Mouse (Mus musculus) neural tube, embryonic 11.5 days (tissue): ENCODE results near the gene Efna2. TPM values are rescaled to one million over a fixed set of nuclear protein-coding genes. Genes with fewer than 3 reads are reported as not detected.

Experiments
- ATAC-seq: fragments of 200-750 bp; cut with Nextera tagmentation; 2 replicates; pipeline ENCODE4 v1.8.0; 2017; ENCODE audit warnings: moderate number of reproducible peaks, mild to moderate bottlenecking, moderate TSS enrichment, moderate library complexity; ENCODE audit not compliant: insufficient read depth, low FRiP score, low TSS enrichment
- DNase-seq: peaks from one replicate; pipeline ENCODE4 v3.0.0-alpha.2; 2015; ENCODE audit warnings: low spot score
- H3K27ac ChIP-seq: fragments of 300-500 bp; sonication (generic); 2 replicates; pipeline ENCODE4 v1.5.1; 2014; ENCODE audit warnings: low read depth, mild to moderate bottlenecking, low read length
- H3K27me3 ChIP-seq: fragments of 300-500 bp; sonication (generic); 2 replicates; pipeline ENCODE4 v1.6.1; 2014; ENCODE audit warnings: mild to moderate bottlenecking, low read length, mixed read lengths; ENCODE audit not compliant: control insufficient read depth, insufficient read depth
- H3K36me3 ChIP-seq: fragments of 300-500 bp; sonication (generic); 2 replicates; pipeline ENCODE4 v1.6.1; 2014; ENCODE audit warnings: mild to moderate bottlenecking, low read length, moderate library complexity, mixed read lengths; ENCODE audit not compliant: control insufficient read depth, insufficient read depth
- H3K4me1 ChIP-seq: fragments of 300-500 bp; sonication (generic); 2 replicates; pipeline ENCODE4 v1.6.1; 2014; ENCODE audit warnings: low read length, mixed read lengths; ENCODE audit not compliant: control insufficient read depth, insufficient read depth
- H3K4me2 ChIP-seq: fragments of 300-500 bp; sonication (generic); 2 replicates; pipeline ENCODE4 v1.6.1; 2014; ENCODE audit warnings: low read depth, mild to moderate bottlenecking, moderate library complexity
- H3K4me3 ChIP-seq: fragments of 300-500 bp; sonication (generic); 2 replicates; pipeline ENCODE4 v1.5.1; 2014; ENCODE audit warnings: low read depth, low read length
- H3K9ac ChIP-seq: fragments of 300-500 bp; sonication (generic); 2 replicates; pipeline ENCODE4 v1.6.1; 2014; ENCODE audit warnings: mild to moderate bottlenecking, low read length
- H3K9me3 ChIP-seq: fragments of 300-500 bp; sonication (generic); 2 replicates; pipeline ENCODE4 v1.6.1; 2016; ENCODE audit warnings: low read length; ENCODE audit not compliant: control insufficient read depth
- WGBS: fragments of 180-500 bp; shearing (Covaris S2); extraction: QIAGEN DNeasy Blood & Tissue Kit; methylation state at CpG from one replicate; pipeline ENCODE4 v1.1.7; 2014; 5-methylcytosine and 5-hydroxymethylcytosine counted together
- polyA plus RNA-seq: library from polyadenylated mRNA; unstranded; fragments of >200 nt; fragmentation: Nextera tagmentation; extraction: Ambion mirVana; gene quantifications from 2 replicates; pipeline ENCODE4 v1.2.1, GENCODE M21; 2014

The Efna2 gene
- polyA plus RNA-seq, 1 experiment from 2014 or later = 36.2 TPM

DNA sequence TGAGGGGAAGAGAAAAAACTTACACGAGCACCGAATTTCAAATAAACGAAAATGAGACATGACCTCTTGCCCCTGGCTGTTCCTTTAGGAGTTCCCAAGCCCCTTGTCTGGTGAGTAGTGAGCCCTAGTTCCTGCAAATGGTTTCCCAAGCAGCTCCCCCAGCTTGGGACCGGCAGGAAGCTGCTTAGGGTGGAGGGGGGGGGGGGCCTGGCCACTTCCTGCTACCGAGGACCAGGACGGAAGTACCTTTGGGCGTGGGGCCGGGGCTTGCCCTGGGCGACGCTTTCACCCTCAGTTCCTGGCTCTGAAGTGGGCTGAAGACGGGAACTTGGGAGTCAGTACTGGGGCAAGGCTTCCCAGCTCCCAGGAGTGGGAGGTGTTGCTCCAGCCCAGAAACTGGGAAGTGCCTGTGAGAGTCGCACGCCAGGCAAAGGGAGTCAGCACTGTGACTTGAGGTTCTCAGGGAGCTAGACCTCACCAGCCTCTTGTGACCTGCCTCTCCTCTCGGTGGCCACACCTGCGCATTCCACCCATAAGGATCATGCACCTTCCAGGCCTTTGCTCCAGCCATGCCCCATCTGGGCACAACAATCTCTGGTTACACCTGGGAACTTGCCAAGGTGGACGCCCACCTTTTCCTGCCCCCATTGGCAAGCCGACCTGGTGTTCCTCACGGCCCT lies 20.8 kb upstream of the Efna2 start:
- H3K4me1 ChIP-seq = peaks cover 55% of the 10 kb centered on the region
- no peaks in the 10 kb centered on the region for H3K9me3 ChIP-seq
- peaks cover 40% of the 10 kb centered on the region for H3K36me3 ChIP-seq
- H3K27ac ChIP-seq = peak overlapping the region; percentile 87
- H3K4me2 ChIP-seq = peak overlapping the region; percentile 59
- DNase-seq (peak; percentile 64), ATAC-seq (no peak)
- no peak overlapping the region for H3K9ac ChIP-seq
- 17% methylated on average over 18 of the region's 18 CpGs for WGBS
- H3K27me3 ChIP-seq = no peaks in the 10 kb centered on the region
- peak overlapping the region; percentile 12 for H3K4me3 ChIP-seq

DNA sequence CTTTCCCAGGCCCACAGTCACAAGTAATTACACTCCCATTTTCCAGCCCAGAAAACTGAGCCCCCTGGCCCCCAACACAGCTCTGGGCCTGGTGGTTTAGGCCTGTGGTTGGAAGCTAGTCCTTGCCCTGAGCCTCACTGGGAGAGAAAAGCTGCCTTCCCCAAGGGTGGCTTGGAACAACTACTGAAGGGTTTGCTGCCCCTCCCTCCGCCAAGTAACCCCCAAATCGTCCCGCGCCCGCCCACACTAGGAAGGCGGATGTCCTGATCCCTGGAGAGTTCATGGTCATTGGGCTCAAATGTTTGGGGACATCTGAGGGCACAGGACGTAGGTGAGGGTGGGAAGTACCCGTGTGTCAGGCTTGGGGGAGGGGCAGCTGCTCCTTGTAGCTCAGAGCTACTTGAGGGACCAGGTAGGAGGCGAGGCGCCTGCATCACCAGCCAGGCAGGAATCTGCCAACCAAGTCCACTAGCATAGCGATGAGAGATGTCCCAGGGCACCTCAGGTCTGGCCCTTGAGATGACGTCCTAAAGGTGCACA lies 20.2 kb upstream of the Efna2 start:
- H3K4me3 ChIP-seq = peak overlapping the region; percentile 33
- H3K4me2 ChIP-seq = peak overlapping the region; percentile 59
- DNase-seq = no peak
- no peaks in the 10 kb centered on the region for H3K9me3 ChIP-seq
- no peaks in the 10 kb centered on the region for H3K27me3 ChIP-seq
- H3K36me3 ChIP-seq = peaks cover 33% of the 10 kb centered on the region
- peak overlapping the region; percentile 87 for H3K27ac ChIP-seq
- 6% methylated on average over 12 of the region's 12 CpGs for WGBS
- H3K9ac ChIP-seq = peak overlapping the region; percentile 44
- peaks cover 50% of the 10 kb centered on the region for H3K4me1 ChIP-seq
- peak; percentile 1 for ATAC-seq

DNA sequence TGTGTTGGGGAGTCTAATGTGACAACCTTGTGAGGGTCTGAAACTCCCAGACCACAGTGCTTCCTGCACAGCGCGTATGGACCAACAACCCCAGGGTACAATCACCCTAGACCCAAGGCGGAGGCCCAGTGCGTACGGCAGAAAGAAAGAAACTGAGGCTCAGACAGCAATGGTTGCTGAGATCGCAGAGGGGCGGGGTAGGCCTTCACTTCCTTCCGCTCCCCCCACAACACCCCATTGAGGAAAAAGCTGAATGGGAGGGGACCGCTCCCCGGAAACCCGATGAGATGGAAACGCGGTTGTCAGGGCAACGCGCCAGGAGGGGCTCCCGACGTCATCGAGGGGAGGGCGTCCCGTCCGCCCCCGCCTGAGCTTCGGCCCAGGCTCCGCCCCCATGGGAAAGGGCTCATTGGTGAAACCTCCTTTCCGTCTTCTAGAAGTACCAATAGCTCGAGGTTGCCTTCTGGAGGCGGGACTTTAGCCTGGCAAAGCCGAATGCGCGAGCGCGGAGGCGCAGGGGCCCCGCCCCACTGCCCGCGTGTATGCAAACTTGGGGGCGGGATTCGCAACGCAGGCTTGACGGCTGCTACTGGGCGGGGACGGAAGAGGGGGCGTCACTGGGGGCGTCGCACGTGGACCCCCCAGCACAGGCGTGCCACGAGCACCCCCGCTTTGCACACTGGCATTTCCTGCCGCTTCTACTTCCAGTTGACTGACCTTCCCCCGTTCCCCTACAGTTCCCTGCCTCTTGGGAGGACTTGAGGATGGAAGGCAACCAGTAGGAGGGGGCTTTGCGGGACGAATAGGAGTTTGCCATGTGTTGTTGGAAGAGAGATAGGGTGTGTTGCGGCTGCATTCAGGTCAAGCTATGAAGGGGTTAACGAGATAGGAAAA lies 19.5 kb upstream of the Efna2 start:
- H3K4me3 ChIP-seq = peak overlapping the region; percentile 33
- peak overlapping the region; percentile 59 for H3K4me2 ChIP-seq
- H3K9ac ChIP-seq = peak overlapping the region; percentile 44
- H3K27ac ChIP-seq = peak overlapping the region; percentile 87
- DNase-seq (peak; percentile 96), ATAC-seq (peak; percentile 70)
- WGBS = under 1% methylated on average over 54 of the region's 55 CpGs
- peaks cover 52% of the 10 kb centered on the region for H3K4me1 ChIP-seq
- H3K27me3 ChIP-seq = no peaks in the 10 kb centered on the region
- peaks cover 26% of the 10 kb centered on the region for H3K36me3 ChIP-seq
- H3K9me3 ChIP-seq = no peaks in the 10 kb centered on the region

DNA sequence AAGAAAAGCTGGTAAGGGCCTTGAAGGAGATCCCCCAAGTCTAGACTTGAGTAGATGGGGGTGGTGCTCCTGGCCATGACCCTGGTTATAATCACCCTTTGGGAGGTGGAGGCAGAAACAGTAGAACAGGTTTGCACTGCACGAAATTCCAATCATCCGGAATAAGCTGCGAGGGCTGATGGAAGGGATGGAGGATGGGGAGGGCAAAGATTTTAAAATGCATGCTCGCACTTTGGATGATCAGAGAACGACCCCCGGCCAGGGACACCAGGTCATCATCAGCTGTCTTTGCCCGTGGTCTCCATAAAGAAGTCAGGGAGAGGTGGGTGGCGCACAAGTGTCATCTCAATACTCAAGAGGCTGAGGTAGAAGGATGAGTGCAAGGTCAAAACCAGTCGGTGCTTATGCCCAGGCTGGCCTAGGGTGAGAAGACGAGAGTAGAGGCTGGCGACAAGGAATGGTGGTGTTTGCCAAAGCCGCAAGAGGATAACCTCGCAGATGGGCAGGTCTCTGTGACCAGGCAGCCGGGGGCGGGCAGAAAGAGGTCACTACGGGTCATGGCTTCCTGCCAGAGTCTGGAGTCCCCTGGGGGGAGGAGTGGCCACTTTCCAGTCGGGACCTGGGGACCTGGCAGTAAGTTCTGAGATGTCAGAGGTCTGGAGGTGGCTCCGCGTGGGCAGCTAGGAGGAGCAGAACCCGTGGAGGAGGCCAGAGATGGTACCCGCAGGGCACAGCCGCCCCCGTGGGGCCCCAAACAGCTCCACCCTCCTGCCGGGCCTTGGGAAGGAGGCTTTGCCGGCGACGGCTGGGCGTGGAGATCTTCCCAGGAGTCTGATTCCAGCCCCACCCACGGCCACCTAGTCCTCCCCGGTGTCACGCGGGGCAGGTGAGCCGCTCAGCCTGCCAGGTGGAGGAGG lies 18.6 kb upstream of the Efna2 start:
- DNase-seq (peak; percentile 58), ATAC-seq (no peak)
- Histone ChIP-seq H3K4me2 (peak overlapping the region; percentile 48), H3K9ac (peak overlapping the region; percentile 44), H3K4me1 (peaks cover 53% of the 10 kb centered on the region), H3K36me3 (peaks cover 18% of the 10 kb centered on the region), H3K27me3 (no peaks in the 10 kb centered on the region), H3K9me3 (no peaks in the 10 kb centered on the region), H3K27ac (peak overlapping the region; percentile 85), H3K4me3 (peak overlapping the region; percentile 33)
- WGBS = 1% methylated on average over 33 of the region's 33 CpGs

DNA sequence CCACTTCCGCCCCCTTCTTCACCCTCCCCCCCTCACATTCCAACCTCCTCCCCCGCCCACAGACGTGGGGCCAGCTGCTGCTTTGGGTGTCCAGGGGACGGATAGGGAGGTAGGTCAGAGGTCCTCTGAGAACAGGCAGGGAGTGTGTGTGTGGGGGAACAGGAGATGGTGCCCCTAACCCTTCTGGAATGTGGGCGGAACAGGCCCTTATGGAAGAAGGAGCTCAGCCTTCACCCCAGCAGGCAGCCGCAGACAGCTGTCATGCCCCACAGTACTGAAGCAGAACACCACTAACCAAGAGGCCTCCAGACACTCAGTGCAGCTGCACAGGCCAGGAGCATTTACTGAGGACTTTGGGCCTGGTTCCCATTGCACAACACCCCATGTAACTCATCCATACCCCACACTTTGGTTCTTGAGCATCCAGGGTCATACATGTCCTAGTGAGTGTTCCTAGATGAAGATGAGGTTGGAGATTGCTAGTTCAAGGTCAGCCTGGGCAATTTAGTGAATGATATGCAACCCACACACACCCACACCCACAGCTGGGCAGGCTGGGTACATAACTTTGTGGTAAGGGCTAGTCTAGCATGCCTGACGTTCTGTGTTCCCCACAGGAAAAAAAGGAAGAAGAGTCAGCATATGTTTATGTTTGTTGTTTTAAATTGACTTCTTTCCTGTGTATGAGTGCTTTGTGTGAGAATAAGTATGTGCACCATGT lies 17.6 kb upstream of the Efna2 start:
- H3K9ac ChIP-seq = no peak overlapping the region

DNA sequence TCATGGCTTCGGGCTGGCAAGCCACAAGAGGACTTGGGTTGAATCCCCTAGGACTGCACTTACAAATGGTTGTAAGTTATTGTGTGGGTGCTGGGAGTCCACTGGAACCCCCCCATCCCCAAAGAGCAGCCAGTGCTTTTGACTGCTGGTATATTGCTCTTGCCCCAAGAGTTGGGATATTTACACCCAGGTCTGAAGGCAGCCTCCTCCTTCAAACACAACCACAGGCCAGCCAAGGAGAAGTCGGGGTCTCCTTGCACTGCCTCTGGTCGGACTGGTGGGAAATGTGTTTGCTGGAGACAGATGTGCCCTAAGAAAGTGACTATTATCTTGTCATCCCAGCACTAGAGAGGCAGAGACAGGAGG lies 17.1 kb upstream of the Efna2 start:
- Histone ChIP-seq H3K4me2 (no peak overlapping the region), H3K9ac (no peak overlapping the region), H3K27me3 (no peaks in the 10 kb centered on the region), H3K4me1 (peaks cover 56% of the 10 kb centered on the region), H3K36me3 (peaks cover 3% of the 10 kb centered on the region), H3K27ac (peak overlapping the region; percentile 85), H3K4me3 (no peak overlapping the region), H3K9me3 (no peaks in the 10 kb centered on the region)
- DNase-seq (no peak), ATAC-seq (no peak)
- WGBS = 84% methylated on average over 3 of the region's 3 CpGs

More for the DNA sequence above, 17.6 kb upstream of the Efna2 start:
- H3K36me3 ChIP-seq = peaks cover 8% of the 10 kb centered on the region
- H3K27ac ChIP-seq = peak overlapping the region; percentile 85
- DNase-seq = peak; percentile 60
- no peak for ATAC-seq
- H3K4me2 ChIP-seq = peak overlapping the region; percentile 48
- H3K4me1 ChIP-seq = peaks cover 55% of the 10 kb centered on the region
- H3K4me3 ChIP-seq = peak overlapping the region; percentile 26
- WGBS = 9% methylated on average over 6 of the region's 7 CpGs
- no peaks in the 10 kb centered on the region for H3K9me3 ChIP-seq
- no peaks in the 10 kb centered on the region for H3K27me3 ChIP-seq

DNA sequence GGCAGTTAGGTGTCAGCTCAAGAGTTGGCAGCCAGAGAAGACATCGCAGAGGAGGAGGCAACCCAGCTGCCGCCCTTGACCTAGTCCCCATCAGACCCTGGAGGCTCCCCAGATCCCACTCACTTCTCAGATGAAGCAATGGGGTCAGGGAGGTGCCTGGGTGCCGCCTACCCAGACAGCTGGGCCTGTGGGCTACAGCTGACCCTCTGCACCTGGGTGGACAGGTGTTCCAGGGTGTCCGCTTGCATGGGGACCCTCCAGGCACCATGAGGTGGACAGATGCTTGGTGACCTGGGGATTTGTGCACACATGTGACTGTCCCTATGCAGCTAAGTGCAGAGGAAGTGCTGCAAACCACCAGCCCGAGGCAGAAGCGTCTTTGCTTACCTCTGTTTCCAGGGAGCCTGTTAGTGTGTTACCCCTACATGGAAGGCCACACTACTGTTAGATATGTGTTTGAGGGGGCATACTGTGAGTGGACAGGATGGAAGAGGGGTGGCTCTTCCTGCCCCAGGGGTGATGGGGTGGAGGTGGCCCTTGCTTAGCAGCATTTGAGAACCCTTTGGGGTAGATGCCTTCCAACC lies 16.5 kb upstream of the Efna2 start:
- no peaks in the 10 kb centered on the region for H3K36me3 ChIP-seq
- H3K4me2 ChIP-seq = no peak overlapping the region
- ATAC-seq = no peak
- H3K9me3 ChIP-seq = no peaks in the 10 kb centered on the region
- 0 out of 2 replicates have a peak overlapping the region, but pooled peaks have one; percentile 3 for H3K4me3 ChIP-seq
- H3K27ac ChIP-seq = peak overlapping the region; percentile 85; the same call in 1 of the 2 replicates
- H3K4me1 ChIP-seq = peaks cover 50% of the 10 kb centered on the region
- 76% methylated on average over 6 of the region's 6 CpGs for WGBS
- 0 out of 2 replicates have a peak overlapping the region, but pooled peaks have one; percentile 6 for H3K9ac ChIP-seq
- no peak for DNase-seq
- H3K27me3 ChIP-seq = no peaks in the 10 kb centered on the region
